ENCODE assay signal across 17 mouse cellular contexts in genomic region chr9:44259014-44259413, GRCm38 (mm10). TPM values are rescaled to one million over a fixed set of nuclear protein-coding genes. Genes with fewer than 3 reads are reported as not detected.
"Had no signal": no experiment of that assay in that cellular context is flagged by ENCODE, and none has a peak within 500 bp of the region (broad histone marks: within the 10 kb centered on the region; RNA-seq: fewer than 3 reads in every experiment).

No protein-coding gene starts in this region.

- ATAC-seq: intestine, embryonic 16.5 days; midbrain, embryonic 13.5 days had no signal

- H3K4me3 ChIP-seq: kidney, embryonic 15.5 days; limb, embryonic 13.5 days; midbrain, embryonic 13.5 days; myocyte; neural tube, embryonic 15.5 days had no signal

- DNase-seq: kidney, adult 2 months; kidney, postnatal 14 days; left cerebral cortex, postnatal 4 days; lung, postnatal 4 days; right cerebral cortex, adult 18-20 months; right cerebral cortex, postnatal 25 days; thymus, postnatal 4 days had no signal

RNA-seq across cellular contexts. Expression of gene Pdzd3, which starts 7.7 kb away (rescaled TPM):
- polyA plus RNA-seq: neural tube, embryonic 11.5 days had no signal

RNA-seq across cellular contexts. Expression of gene Ccdc153, which starts 18.5 kb away (rescaled TPM):
- polyA plus RNA-seq: intestine, embryonic 16.5 days; kidney, adult 2 months; kidney, embryonic 15.5 days; large intestine, adult 2 months; limb, embryonic 13.5 days; liver, embryonic 14.5 days; midbrain, embryonic 13.5 days; myocyte; neural tube, embryonic 11.5 days; neural tube, embryonic 15.5 days; stomach, postnatal 0 days had no signal
